ENCODE assay signal across 10 mouse cellular contexts in the genomic region with DNA sequence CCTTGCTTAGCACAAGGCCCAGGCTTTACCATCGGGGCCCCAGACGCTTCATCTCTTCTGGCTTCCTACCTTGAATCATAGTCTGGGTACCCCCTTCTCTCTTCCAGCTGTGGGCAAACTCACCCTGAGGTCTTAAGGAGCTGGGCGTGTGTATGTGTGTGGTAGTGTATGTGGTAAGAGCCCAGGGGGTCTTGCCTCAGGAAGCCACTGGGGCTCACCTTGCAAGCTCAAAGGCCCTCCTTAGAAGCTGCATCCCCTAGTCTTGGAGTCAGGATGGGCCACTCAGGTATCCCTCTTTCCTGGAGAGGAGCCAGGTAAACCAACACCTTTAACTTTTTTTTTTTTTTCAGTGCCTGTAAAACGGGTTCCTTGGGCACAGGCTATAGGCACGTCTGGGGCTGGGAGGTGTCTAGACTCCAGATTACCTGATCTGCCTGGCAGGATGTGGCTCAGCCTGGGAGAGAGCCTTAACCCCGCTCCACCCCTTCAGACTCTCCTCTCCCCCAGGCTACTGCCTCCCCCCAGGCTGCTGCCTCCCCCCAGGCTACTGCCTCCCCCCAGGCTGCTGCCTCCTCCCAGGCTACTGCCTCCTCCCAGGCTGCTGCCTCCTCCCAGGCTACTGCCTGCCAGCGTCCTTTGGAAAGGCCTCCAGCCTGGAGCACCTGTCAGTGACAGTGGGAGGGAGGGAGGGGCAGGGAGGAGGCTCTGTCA. TPM values are rescaled to one million over a fixed set of nuclear protein-coding genes. Genes with fewer than 3 reads are reported as not detected.
DNase-seq lines count a peak whose midpoint lies in the region; ATAC-seq and TF ChIP-seq lines count a peak whose summit lies in the region.
"Had no signal": no experiment of that assay in that cellular context is flagged by ENCODE, and none has a peak within 500 bp of the region (broad histone marks: within the 10 kb centered on the region; RNA-seq: fewer than 3 reads in every experiment).

No protein-coding gene starts in this region.

- H3K27ac ChIP-seq in embryonic fibroblast, embryonic 13.5 days (ENCODE audit: insufficient read depth, low read length): no peak overlapping the region
- H3K27ac ChIP-seq: forebrain, embryonic 13.5 days; liver, embryonic 15.5 days had no signal

- peaks cover 57% of the 10 kb centered on the region for H3K4me1 ChIP-seq in megakaryocyte, embryonic 14.5 days
- no peaks in the 10 kb centered on the region for H3K4me1 ChIP-seq in embryonic fibroblast, embryonic 13.5 days (ENCODE audit: control insufficient read depth, insufficient read depth, low read length)

- DNase-seq in cerebellum, adult 18-20 months: peak; percentile 34 to 36
- DNase-seq in cerebellum, adult 8-10 months: no peak
- peak; percentile 10 for DNase-seq in urinary bladder, postnatal 10 days (ENCODE audit: low spot score)
- no peak for DNase-seq in spleen, postnatal 36 days (ENCODE audit: low spot score in 2 of 2)
- no peak for DNase-seq in adrenal gland, adult 2 months

- TF ChIP-seq POLR2A in embryonic fibroblast, embryonic 13.5 days (IDR thresholded peaks at IDR 0.05; ENCODE audit: low read depth, low read length): 0 out of 2 replicates have a peak, but pooled peaks have one; percentile 20

- H3K9me3 ChIP-seq in megakaryocyte, embryonic 14.5 days: no peaks in the 10 kb centered on the region
- H3K9me3 ChIP-seq: forebrain, embryonic 13.5 days; liver, embryonic 15.5 days had no signal

- no peak for ATAC-seq in megakaryocyte, adult 5-6 weeks (ENCODE audit: poor library complexity, severe bottlenecking)
- ATAC-seq: forebrain, embryonic 13.5 days had no signal

- peaks cover 56% of the 10 kb centered on the region for H3K36me3 ChIP-seq in megakaryocyte, embryonic 14.5 days (replicated peaks; ENCODE audit: low read length)
- H3K36me3 ChIP-seq: liver, embryonic 15.5 days had no signal

- peak overlapping the region; percentile 100 for H3K4me3 ChIP-seq in megakaryocyte, embryonic 14.5 days (replicated peaks)
- H3K4me3 ChIP-seq in embryonic fibroblast, embryonic 13.5 days (ENCODE audit: insufficient read depth, low read length): peak overlapping the region; percentile 93
- H3K4me3 ChIP-seq: forebrain, embryonic 13.5 days; liver, embryonic 15.5 days had no signal

- TF ChIP-seq CTCF in embryonic fibroblast, embryonic 13.5 days (IDR thresholded peaks at IDR 0.05; ENCODE audit: borderline replicate concordance, insufficient read depth, low read length): no peak

- no peaks in the 10 kb centered on the region for H3K27me3 ChIP-seq in megakaryocyte, embryonic 14.5 days (replicated peaks)

RNA-seq across cellular contexts. Expression of a gene that starts 6.2 kb away (rescaled TPM):
- 228 and 253 TPM in 2 replicates for polyA plus RNA-seq in megakaryocyte, embryonic 14.5 days (2012; ENCODE audit: insufficient read depth, low replicate concordance)
- total RNA-seq in megakaryocyte, adult 5-6 weeks (2015): 19.9 and 22.6 TPM in 2 replicates
- total RNA-seq in megakaryocyte, adult 5-6 weeks (2017): 3.7 and 5.8 TPM in 2 replicates
- 453 and 677 TPM in 2 replicates for polyA plus RNA-seq in embryonic fibroblast, embryonic 13.5 days (2011; ENCODE audit: insufficient read length, low read depth, missing spikeins)
- total RNA-seq in adrenal gland, adult 2 months (2021): 100 to 1,000 TPM in 1 of 2 experiments, 10 to 100 TPM in 1; 36.4 to 108 TPM
- polyA plus RNA-seq in adrenal gland, adult 2 months (2012; rRNA removed): 32.2 and 33.7 TPM in 2 replicates

RNA-seq across cellular contexts. Expression of a gene that starts 16.9 kb away (rescaled TPM):
- 3.4 and 22.3 TPM in 2 replicates for polyA plus RNA-seq in megakaryocyte, embryonic 14.5 days (2012; ENCODE audit: insufficient read depth, low replicate concordance)
- total RNA-seq in megakaryocyte, adult 5-6 weeks (2015): 52.2 and 62.4 TPM in 2 replicates
- 104 and 105 TPM in 2 replicates for total RNA-seq in megakaryocyte, adult 5-6 weeks (2017)
- polyA plus RNA-seq in embryonic fibroblast, embryonic 13.5 days (2011; ENCODE audit: insufficient read length, low read depth, missing spikeins): not detected in 2 replicates
- under 1 TPM; 0.14 to 0.62 TPM for total RNA-seq in adrenal gland, adult 2 months (2021)
- 0.30 and 0.31 TPM in 2 replicates for polyA plus RNA-seq in adrenal gland, adult 2 months (2012; rRNA removed)
- polyA plus RNA-seq: forebrain, embryonic 13.5 days had no signal

Comparison
In these comparisons a context has a peak if more than half of its experiments do, and no peak if none do; other contexts are left out.
1. DNase-seq: peak in cerebellum, adult 18-20 months (2 of 2) and urinary bladder, postnatal 10 days (single experiment); none in cerebellum, adult 8-10 months (single experiment), spleen, postnatal 36 days (0 of 2) and adrenal gland, adult 2 months (single experiment).